Comparison of ENCODE assay signal across 16 mouse cellular contexts in the genomic region with DNA sequence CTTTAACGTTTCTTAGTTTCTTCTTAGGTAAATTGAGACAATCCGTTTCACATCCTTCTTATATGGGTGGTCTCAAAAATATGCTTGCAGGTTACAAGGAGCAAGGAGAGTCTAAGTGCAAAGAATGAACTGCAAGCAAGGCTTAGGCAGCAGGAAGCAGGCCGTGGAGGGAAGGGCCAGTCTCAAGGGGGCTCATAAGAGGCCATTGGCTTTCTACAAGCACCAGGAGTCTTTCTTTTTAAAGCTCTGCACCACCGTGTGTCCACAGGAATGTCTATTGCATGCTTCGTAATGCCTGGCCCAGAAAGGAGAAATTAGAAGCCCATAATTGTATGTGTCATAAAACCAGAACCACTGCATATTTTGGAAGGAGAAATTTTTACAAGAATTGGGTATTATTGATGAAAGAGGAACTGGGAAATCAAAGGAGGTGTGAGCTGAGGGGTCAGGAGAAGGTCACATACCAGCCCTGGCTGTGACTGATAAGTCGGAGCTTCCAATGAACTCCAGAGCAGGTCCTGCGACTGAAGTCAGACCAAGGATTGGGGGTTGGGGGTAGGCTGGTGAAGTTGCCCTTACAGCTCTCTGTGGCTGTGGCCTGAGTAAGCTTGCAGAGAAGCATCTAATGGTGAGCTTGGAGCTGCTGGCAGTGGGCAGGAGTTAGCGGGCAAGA.
DNase-seq lines count a peak whose midpoint lies in the region; ATAC-seq lines count a peak whose summit lies in the region.
"Had no signal": no experiment of that assay in that cellular context is flagged by ENCODE, and none has a peak within 500 bp of the region (broad histone marks: within the 10 kb centered on the region; RNA-seq: fewer than 3 reads in every experiment).

No protein-coding gene starts in this region.

- DNase-seq in embryo, embryonic 11 days: peak; percentile 3
- peak; percentile 10 for DNase-seq in forelimb bud, embryonic 11.5 days (ENCODE audit: low read depth, low spot score)
- DNase-seq in right cerebral cortex, postnatal 4 days: no peak
- DNase-seq in spleen, postnatal 4 days (ENCODE audit: low spot score in 2 of 2): no peak
- no peak for DNase-seq in neural tube, embryonic 10.5 days (ENCODE audit: extremely low spot score, low spot score)
- DNase-seq: adrenal gland, postnatal 10 days; cerebellum, postnatal 10 days; heart, adult 11 months; kidney, adult 8-10 months; kidney, postnatal 36 days; layer of hippocampus, adult 9-11 months; liver; thymus, postnatal 14 days had no signal

- ATAC-seq in common myeloid progenitor, adult 5-6 weeks (replicated peaks; ENCODE audit: low read depth, poor library complexity, severe bottlenecking): peak; percentile 48; the same call in 1 of the 2 replicates
- ATAC-seq in megakaryocyte progenitor cell, adult 5-6 weeks (replicated peaks; ENCODE audit: poor library complexity): 0 out of 2 replicates have a peak, but pooled peaks have one; percentile 20
- ATAC-seq: midbrain, embryonic 13.5 days had no signal

Comparison
In these comparisons a context has a peak if more than half of its experiments do, and no peak if none do; other contexts are left out.
1. DNase-seq: peak in embryo, embryonic 11 days (single experiment) and forelimb bud, embryonic 11.5 days (single experiment); none in right cerebral cortex, postnatal 4 days (single experiment), spleen, postnatal 4 days (0 of 2) and neural tube, embryonic 10.5 days (single experiment).